Mouse (Mus musculus): ENCODE data around the gene Osbp2. TPM values are rescaled to one million over a fixed set of nuclear protein-coding genes. Genes with fewer than 3 reads are reported as not detected.

Gene Osbp2
- polyA plus RNA-seq, 1 experiment from 2014 or later, result 1.8 TPM

- no peak overlapping the region for H3K27ac ChIP-seq (ENCODE audit: low read depth, low read length)
- no peak overlapping the region for H3K4me3 ChIP-seq (ENCODE audit: low read depth, low read length)
- DNase-seq (ENCODE audit: low spot score), result no peak
- no peaks in the 10 kb centered on the region for H3K4me1 ChIP-seq (replicated peaks; ENCODE audit: control insufficient read depth, insufficient read depth, low read length)
- whole genome bisulfite sequencing, result 80% methylated on average over 8 of the region's 8 CpGs
- no peak overlapping the region for H3K9ac ChIP-seq (ENCODE audit: low read depth, low read length)
- no peaks in the 10 kb centered on the region for H3K9me3 ChIP-seq (ENCODE audit: control insufficient read depth, low read length)
- ATAC-seq (ENCODE audit: low FRiP score), result no peak
- no peaks in the 10 kb centered on the region for H3K27me3 ChIP-seq (ENCODE audit: control insufficient read depth, insufficient read depth, low read length)
- H3K36me3 ChIP-seq (ENCODE audit: control insufficient read depth, insufficient read depth, low read length), result no peaks in the 10 kb centered on the region
- no peak overlapping the region for H3K4me2 ChIP-seq (replicated peaks; ENCODE audit: low read depth, low read length)
These were observed 159.3 kb downstream of the Osbp2 start for GRCm38 (mm10) chr11:3704404-3704803.

- ATAC-seq (ENCODE audit: low FRiP score) (no peak), DNase-seq (ENCODE audit: low spot score) (no peak)
- H3K4me2 ChIP-seq (replicated peaks; ENCODE audit: low read depth, low read length), result no peak overlapping the region
- H3K4me3 ChIP-seq (ENCODE audit: low read depth, low read length), result no peak overlapping the region
- H3K4me1 ChIP-seq (replicated peaks; ENCODE audit: control insufficient read depth, insufficient read depth, low read length), result no peaks in the 10 kb centered on the region
- no peak overlapping the region for H3K27ac ChIP-seq (ENCODE audit: low read depth, low read length)
- no peaks in the 10 kb centered on the region for H3K27me3 ChIP-seq (ENCODE audit: control insufficient read depth, insufficient read depth, low read length)
- no peaks in the 10 kb centered on the region for H3K9me3 ChIP-seq (ENCODE audit: control insufficient read depth, low read length)
- H3K36me3 ChIP-seq (ENCODE audit: control insufficient read depth, insufficient read depth, low read length), result no peaks in the 10 kb centered on the region
- WGBS, result 73% methylated on average over 7 of the region's 7 CpGs
- no peak overlapping the region for H3K9ac ChIP-seq (ENCODE audit: low read depth, low read length)
These were observed 160.4 kb downstream of the Osbp2 start for GRCm38 (mm10) chr11:3703089-3703992.

GRCm38 (mm10) chr11:3697441-3697840 is 166.3 kb downstream of the Osbp2 start:
- no peak overlapping the region for H3K9ac ChIP-seq (ENCODE audit: low read depth, low read length)
- no peak overlapping the region for H3K27ac ChIP-seq (ENCODE audit: low read depth, low read length)
- no peak for DNase-seq (ENCODE audit: low spot score)

GRCm38 (mm10) chr11:3696086-3696616 is 167.6 kb downstream of the Osbp2 start:
- H3K36me3 ChIP-seq (ENCODE audit: control insufficient read depth, insufficient read depth, low read length), result no peaks in the 10 kb centered on the region

More at GRCm38 (mm10) chr11:3697441-3697840, 166.3 kb downstream of the Osbp2 start:
- 84% methylated on average over 3 of the region's 3 CpGs for WGBS
- no peaks in the 10 kb centered on the region for H3K36me3 ChIP-seq (ENCODE audit: control insufficient read depth, insufficient read depth, low read length)
- H3K4me2 ChIP-seq (replicated peaks; ENCODE audit: low read depth, low read length), result no peak overlapping the region
- H3K4me1 ChIP-seq (replicated peaks; ENCODE audit: control insufficient read depth, insufficient read depth, low read length), result no peaks in the 10 kb centered on the region
- ATAC-seq (ENCODE audit: low FRiP score), result no peak
- H3K27me3 ChIP-seq (ENCODE audit: control insufficient read depth, insufficient read depth, low read length), result no peaks in the 10 kb centered on the region
- no peaks in the 10 kb centered on the region for H3K9me3 ChIP-seq (ENCODE audit: control insufficient read depth, low read length)
- H3K4me3 ChIP-seq (ENCODE audit: low read depth, low read length), result no peak overlapping the region

GRCm38 (mm10) chr11:3691746-3692145 is 172.0 kb downstream of the Osbp2 start:
- Histone ChIP-seq H3K27me3 (ENCODE audit: control insufficient read depth, insufficient read depth, low read length) (no peaks in the 10 kb centered on the region), H3K27ac (ENCODE audit: low read depth, low read length) (no peak overlapping the region), H3K4me1 (replicated peaks; ENCODE audit: control insufficient read depth, insufficient read depth, low read length) (no peaks in the 10 kb centered on the region), H3K36me3 (ENCODE audit: control insufficient read depth, insufficient read depth, low read length) (peaks cover 9% of the 10 kb centered on the region), H3K9ac (ENCODE audit: low read depth, low read length) (no peak overlapping the region), H3K4me2 (replicated peaks; ENCODE audit: low read depth, low read length) (no peak overlapping the region), H3K4me3 (ENCODE audit: low read depth, low read length) (no peak overlapping the region), H3K9me3 (ENCODE audit: control insufficient read depth, low read length) (no peaks in the 10 kb centered on the region)
- DNase-seq (ENCODE audit: low spot score), result no peak
- no peak for ATAC-seq (ENCODE audit: low FRiP score)
- 85% methylated on average over 2 of the region's 2 CpGs for WGBS

More at GRCm38 (mm10) chr11:3696086-3696616, 167.6 kb downstream of the Osbp2 start:
- Histone ChIP-seq H3K4me2 (replicated peaks; ENCODE audit: low read depth, low read length) (no peak overlapping the region), H3K27ac (ENCODE audit: low read depth, low read length) (no peak overlapping the region), H3K4me3 (ENCODE audit: low read depth, low read length) (no peak overlapping the region), H3K27me3 (ENCODE audit: control insufficient read depth, insufficient read depth, low read length) (no peaks in the 10 kb centered on the region), H3K4me1 (replicated peaks; ENCODE audit: control insufficient read depth, insufficient read depth, low read length) (no peaks in the 10 kb centered on the region), H3K9me3 (ENCODE audit: control insufficient read depth, low read length) (no peaks in the 10 kb centered on the region), H3K9ac (ENCODE audit: low read depth, low read length) (no peak overlapping the region)
- WGBS, result 90% methylated on average over 5 of the region's 5 CpGs
- no peak for ATAC-seq (ENCODE audit: low FRiP score)
- DNase-seq (ENCODE audit: low spot score), result no peak

- Histone ChIP-seq H3K27me3 (ENCODE audit: control insufficient read depth, insufficient read depth, low read length) (no peaks in the 10 kb centered on the region), H3K4me2 (replicated peaks; ENCODE audit: low read depth, low read length) (no peak overlapping the region), H3K4me1 (replicated peaks; ENCODE audit: control insufficient read depth, insufficient read depth, low read length) (no peaks in the 10 kb centered on the region), H3K27ac (ENCODE audit: low read depth, low read length) (no peak overlapping the region), H3K9ac (ENCODE audit: low read depth, low read length) (no peak overlapping the region), H3K4me3 (ENCODE audit: low read depth, low read length) (no peak overlapping the region), H3K9me3 (ENCODE audit: control insufficient read depth, low read length) (no peaks in the 10 kb centered on the region), H3K36me3 (ENCODE audit: control insufficient read depth, insufficient read depth, low read length) (peaks cover 9% of the 10 kb centered on the region)
- ATAC-seq (ENCODE audit: low FRiP score) (no peak), DNase-seq (ENCODE audit: low spot score) (no peak)
- WGBS, result 91% methylated on average over 2 of the region's 2 CpGs
These were observed 176.8 kb downstream of the Osbp2 start for GRCm38 (mm10) chr11:3686885-3687284.

- Histone ChIP-seq H3K9ac (ENCODE audit: low read depth, low read length) (no peak overlapping the region), H3K27me3 (ENCODE audit: control insufficient read depth, insufficient read depth, low read length) (no peaks in the 10 kb centered on the region), H3K36me3 (ENCODE audit: control insufficient read depth, insufficient read depth, low read length) (peaks cover 9% of the 10 kb centered on the region), H3K27ac (ENCODE audit: low read depth, low read length) (no peak overlapping the region), H3K9me3 (ENCODE audit: control insufficient read depth, low read length) (no peaks in the 10 kb centered on the region), H3K4me3 (ENCODE audit: low read depth, low read length) (no peak overlapping the region), H3K4me1 (replicated peaks; ENCODE audit: control insufficient read depth, insufficient read depth, low read length) (no peaks in the 10 kb centered on the region), H3K4me2 (replicated peaks; ENCODE audit: low read depth, low read length) (no peak overlapping the region)
- ATAC-seq (ENCODE audit: low FRiP score) (no peak), DNase-seq (ENCODE audit: low spot score) (no peak)
- WGBS, result 84% methylated on average over 2 of the region's 2 CpGs
These were observed 177.4 kb downstream of the Osbp2 start for GRCm38 (mm10) chr11:3686318-3686717.

GRCm38 (mm10) chr11:3685431-3685830 is 178.3 kb downstream of the Osbp2 start:
- no peak for DNase-seq (ENCODE audit: low spot score)
- WGBS, result 95% methylated on average over 8 of the region's 8 CpGs
- no peak overlapping the region for H3K9ac ChIP-seq (ENCODE audit: low read depth, low read length)
- no peak overlapping the region for H3K27ac ChIP-seq (ENCODE audit: low read depth, low read length)
- peaks cover 12% of the 10 kb centered on the region for H3K36me3 ChIP-seq (ENCODE audit: control insufficient read depth, insufficient read depth, low read length)
- no peaks in the 10 kb centered on the region for H3K27me3 ChIP-seq (ENCODE audit: control insufficient read depth, insufficient read depth, low read length)
- no peak overlapping the region for H3K4me3 ChIP-seq (ENCODE audit: low read depth, low read length)
- no peak overlapping the region for H3K4me2 ChIP-seq (replicated peaks; ENCODE audit: low read depth, low read length)
- ATAC-seq (ENCODE audit: low FRiP score), result no peak
- no peaks in the 10 kb centered on the region for H3K9me3 ChIP-seq (ENCODE audit: control insufficient read depth, low read length)
- H3K4me1 ChIP-seq (replicated peaks; ENCODE audit: control insufficient read depth, insufficient read depth, low read length), result no peaks in the 10 kb centered on the region
